Mouse (Mus musculus) lung, postnatal 4 days (tissue): ENCODE results near the gene Clstn3.
"Not testable (repeated sequence)": the region's sequence is repeated elsewhere in the genome, so short reads cannot be mapped to it uniquely, and the experiment has no call there.

Source experiments
- DNase-seq, 2 experiments: peaks; one replicate each; pipeline ENCODE4 v3.0.0; 2021

The Clstn3 gene

GRCm38 (mm10) chr6:124478874-124479572 lies 14.4 kb upstream of the Clstn3 start:
- no peak for DNase-seq

GRCm38 (mm10) chr6:124477922-124478651 lies 13.5 kb upstream of the Clstn3 start:
- peak; percentile 30 to 53 for DNase-seq

- no peak for DNase-seq
These were observed 12.6 kb upstream of the Clstn3 start for GRCm38 (mm10) chr6:124477221-124477655.

GRCm38 (mm10) chr6:124476796-124477195 lies 12.2 kb upstream of the Clstn3 start:
- DNase-seq = no peak

- DNase-seq = no peak
These were observed 11.6 kb upstream of the Clstn3 start for GRCm38 (mm10) chr6:124476216-124476615.

GRCm38 (mm10) chr6:124475335-124476075 lies 10.9 kb upstream of the Clstn3 start:
- not testable (repeated sequence) for DNase-seq

GRCm38 (mm10) chr6:124474621-124475020 lies 10.0 kb upstream of the Clstn3 start:
- DNase-seq = no peak

- peak; percentile 41 to 69 for DNase-seq
These were observed 8.2 kb upstream of the Clstn3 start for GRCm38 (mm10) chr6:124472801-124473200.

GRCm38 (mm10) chr6:124471783-124472638 lies 7.4 kb upstream of the Clstn3 start:
- peak in 1 of 2 experiments; percentile 4 for DNase-seq

- DNase-seq = no peak
These were observed 6.5 kb upstream of the Clstn3 start for GRCm38 (mm10) chr6:124471121-124471520.

GRCm38 (mm10) chr6:124465729-124466128 lies 1.1 kb upstream of the Clstn3 start:
- no peak for DNase-seq

- no peak for DNase-seq
These were observed 705 bp upstream of the Clstn3 start for GRCm38 (mm10) chr6:124465299-124465698.

- DNase-seq = no peak
These were observed 708 bp downstream of the Clstn3 start for GRCm38 (mm10) chr6:124463881-124464291.

- no peak for DNase-seq
These were observed 5.2 kb downstream of the Clstn3 start for GRCm38 (mm10) chr6:124459388-124459787.

- no peak for DNase-seq
These were observed 6.1 kb downstream of the Clstn3 start for GRCm38 (mm10) chr6:124458505-124458904.

GRCm38 (mm10) chr6:124457827-124458226 lies 6.8 kb downstream of the Clstn3 start:
- DNase-seq = no peak

GRCm38 (mm10) chr6:124456243-124456642 lies 8.4 kb downstream of the Clstn3 start:
- no peak for DNase-seq

GRCm38 (mm10) chr6:124453756-124454155 lies 10.8 kb downstream of the Clstn3 start:
- no peak for DNase-seq

GRCm38 (mm10) chr6:124451995-124452394 lies 12.6 kb downstream of the Clstn3 start:
- no peak for DNase-seq

- DNase-seq = no peak
These were observed 14.8 kb downstream of the Clstn3 start for GRCm38 (mm10) chr6:124449668-124450383.

GRCm38 (mm10) chr6:124448959-124449667 lies 15.5 kb downstream of the Clstn3 start:
- no peak for DNase-seq
